Mouse (Mus musculus): ENCODE data around the gene Cd68.

Gene Cd68

GRCm38 (mm10) chr11:69693421-69693965 is 27.5 kb upstream of the Cd68 start:
- DNase-seq = no peak

- no peak for DNase-seq
These were observed 26.9 kb upstream of the Cd68 start for GRCm38 (mm10) chr11:69692863-69693262.

DNA sequence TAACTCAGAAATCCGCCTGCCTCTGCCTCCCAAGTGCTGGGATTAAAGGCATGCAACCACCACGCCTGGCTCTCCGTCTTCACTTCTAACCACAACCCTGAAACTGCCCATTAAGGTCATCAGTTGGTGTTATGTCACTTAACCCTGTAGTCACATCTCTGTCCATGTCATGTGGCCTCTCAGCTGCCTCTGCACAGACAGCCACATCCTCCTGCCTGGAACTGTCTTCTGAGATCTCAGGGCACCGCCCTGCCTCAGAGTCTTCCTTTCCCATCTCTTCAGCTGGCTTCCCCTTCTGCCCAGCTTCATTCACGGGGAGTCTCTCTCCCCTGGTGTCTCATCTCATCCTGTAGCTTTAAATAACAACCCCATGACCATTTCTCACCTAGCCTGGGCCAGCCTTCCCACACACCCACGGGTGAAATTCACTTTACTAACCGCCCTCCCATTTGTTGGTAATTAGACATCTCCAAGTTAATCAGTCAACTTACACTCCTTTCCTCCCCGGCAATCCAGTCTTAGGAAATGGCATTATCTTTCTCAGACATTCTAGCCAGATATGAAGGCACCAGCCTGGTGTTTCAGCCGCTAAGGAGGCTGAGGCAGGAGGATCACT is 26.4 kb upstream of the Cd68 start:
- DNase-seq = no peak

DNA sequence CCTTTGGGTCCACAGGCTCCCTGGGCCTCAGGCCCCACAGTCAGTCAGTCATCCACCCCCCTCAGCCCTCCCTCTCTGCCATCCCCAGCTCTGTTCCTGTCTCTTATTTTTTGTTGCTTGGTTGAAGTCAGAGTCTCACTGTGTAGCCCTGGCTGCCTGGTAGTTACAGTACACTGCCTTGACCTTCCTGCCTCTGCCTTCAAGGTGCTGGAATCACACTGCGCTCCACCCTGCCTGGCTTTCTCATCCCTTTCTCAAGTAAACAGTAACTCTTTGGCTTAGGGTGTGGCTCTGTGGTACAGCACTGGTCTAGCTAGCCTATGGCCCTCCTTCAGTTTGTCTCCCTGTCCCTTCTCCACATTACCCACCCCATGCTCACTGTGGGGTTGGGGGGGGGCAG is 23.9 kb upstream of the Cd68 start:
- DNase-seq = no peak

- no peak for DNase-seq
These were observed 21.1 kb upstream of the Cd68 start for GRCm38 (mm10) chr11:69687061-69687460.

DNA sequence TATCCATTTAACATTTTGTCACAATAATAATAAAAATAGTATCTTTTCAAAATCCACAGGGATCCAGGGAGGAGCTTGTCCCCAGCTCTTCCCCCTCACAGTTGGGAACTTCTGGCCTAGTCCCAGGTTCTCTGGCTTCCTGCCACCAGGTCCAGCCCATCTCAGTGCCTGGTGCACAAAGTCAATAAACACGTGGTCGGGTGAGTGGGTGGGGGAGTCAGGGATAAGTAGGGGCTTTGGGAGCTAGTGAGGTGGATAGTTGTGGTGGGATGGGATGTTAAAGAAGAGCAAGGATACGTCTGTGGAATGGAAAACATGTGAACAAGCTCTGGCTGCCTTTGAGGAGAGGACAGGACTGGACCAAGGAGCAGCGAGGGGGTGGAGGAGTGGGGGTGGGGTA is 20.4 kb upstream of the Cd68 start:
- DNase-seq = no peak

DNA sequence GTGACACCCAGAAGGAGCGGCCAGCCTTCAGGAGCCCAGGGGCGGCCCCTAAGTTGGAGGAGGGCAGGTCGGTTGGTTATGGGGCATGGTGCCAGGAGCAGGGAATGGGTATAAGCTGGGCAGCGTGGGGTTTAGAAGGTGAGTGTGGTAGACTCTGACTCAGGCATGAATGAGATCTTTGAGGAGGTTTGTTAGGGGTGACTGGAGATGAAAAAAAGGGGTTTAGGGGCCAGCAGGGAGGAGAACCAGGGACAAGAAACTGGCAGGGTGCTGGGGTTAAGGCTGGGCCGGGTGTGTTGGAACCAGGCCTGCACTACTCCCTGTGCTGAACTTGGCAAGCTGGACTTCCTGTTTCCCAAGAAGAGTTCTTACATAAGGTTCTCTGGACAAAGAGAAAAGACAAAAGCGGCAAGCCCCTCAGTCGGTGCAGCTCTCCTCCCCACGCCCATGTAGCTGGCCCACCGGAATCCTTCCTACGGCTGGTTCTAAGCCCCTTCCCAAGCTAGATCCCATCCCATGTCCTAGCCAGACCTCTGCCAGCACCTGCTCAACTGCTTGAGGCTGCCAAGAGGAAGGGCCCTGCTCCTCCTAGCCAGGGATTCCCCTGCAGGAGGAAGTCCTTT is 19.7 kb upstream of the Cd68 start, which contains the start of gene Tnfsf13:
Gene Tnfsf13 (minus strand): TSS at position 259 of the 623 bp plus-strand sequence.
- DNase-seq = no peak

GRCm38 (mm10) chr11:69684936-69685335 is 19.0 kb upstream of the Cd68 start:
- no peak for DNase-seq

GRCm38 (mm10) chr11:69684128-69684745 is 18.3 kb upstream of the Cd68 start:
- DNase-seq = no peak

- no peak for DNase-seq
These were observed 17.6 kb upstream of the Cd68 start for GRCm38 (mm10) chr11:69683576-69683975.

DNA sequence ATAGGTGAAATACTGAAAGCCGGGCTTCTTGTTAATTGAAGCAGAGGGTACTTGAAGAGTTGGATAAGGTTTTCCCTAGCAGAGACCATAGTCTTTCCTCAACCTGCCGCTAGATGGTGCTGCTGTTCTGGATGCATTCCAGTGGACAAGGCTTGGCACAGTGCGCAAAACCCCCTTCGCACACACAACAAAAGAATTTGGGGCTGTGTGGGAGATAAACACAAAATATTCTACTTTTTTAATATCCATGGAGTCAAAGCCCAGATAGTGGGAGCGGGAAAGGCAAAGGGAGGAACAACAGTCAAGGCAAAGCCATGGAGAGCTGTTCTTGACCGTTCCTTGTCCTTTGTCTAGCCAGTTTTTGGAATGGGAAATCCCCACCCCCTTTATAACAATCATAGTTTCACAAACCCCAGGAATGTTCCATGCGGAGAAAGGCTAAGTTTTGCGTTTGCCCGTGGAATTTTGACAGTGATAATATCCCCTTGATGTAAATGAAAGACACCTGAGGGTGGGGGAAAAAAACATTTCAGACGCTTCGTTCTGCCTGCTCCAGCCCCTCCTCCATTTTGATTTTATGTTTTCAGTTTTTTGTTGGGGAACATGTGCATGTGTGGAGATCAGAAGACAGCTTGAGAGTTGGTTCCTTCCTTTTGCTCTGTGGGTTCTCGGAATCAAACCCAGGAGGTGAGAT is 17.0 kb upstream of the Cd68 start:
- peak; percentile 93 for DNase-seq

DNA sequence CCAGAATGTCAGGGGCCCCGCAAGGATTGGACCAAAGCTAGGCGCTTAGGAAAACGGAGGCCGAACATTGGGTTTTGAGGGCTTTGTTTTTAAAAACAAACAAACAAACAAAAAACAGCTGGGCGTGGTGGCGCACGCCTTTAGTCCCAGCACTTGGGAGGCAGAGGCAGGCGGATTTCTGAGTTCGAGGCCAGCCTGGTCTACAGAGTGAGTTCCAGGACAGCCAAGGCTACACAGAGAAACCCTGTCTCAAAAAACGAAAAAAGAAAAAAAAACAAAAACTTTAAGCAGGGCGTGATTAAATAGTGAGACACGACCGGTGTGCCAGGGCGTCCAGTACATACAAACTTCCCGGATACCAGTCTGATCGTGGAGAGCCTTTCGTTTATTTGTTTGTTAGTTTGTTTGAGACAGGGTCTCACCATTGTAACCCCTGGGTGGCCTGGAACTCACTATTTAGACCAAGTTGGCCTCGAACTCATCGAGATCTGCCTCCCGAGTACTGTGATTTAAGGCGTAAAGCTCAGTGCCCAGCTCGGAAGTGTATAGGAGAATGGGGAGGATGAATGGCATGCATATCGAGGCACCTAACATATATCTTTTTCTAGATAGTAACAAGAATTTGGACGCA is 16.4 kb upstream of the Cd68 start:
- DNase-seq = no peak

DNA sequence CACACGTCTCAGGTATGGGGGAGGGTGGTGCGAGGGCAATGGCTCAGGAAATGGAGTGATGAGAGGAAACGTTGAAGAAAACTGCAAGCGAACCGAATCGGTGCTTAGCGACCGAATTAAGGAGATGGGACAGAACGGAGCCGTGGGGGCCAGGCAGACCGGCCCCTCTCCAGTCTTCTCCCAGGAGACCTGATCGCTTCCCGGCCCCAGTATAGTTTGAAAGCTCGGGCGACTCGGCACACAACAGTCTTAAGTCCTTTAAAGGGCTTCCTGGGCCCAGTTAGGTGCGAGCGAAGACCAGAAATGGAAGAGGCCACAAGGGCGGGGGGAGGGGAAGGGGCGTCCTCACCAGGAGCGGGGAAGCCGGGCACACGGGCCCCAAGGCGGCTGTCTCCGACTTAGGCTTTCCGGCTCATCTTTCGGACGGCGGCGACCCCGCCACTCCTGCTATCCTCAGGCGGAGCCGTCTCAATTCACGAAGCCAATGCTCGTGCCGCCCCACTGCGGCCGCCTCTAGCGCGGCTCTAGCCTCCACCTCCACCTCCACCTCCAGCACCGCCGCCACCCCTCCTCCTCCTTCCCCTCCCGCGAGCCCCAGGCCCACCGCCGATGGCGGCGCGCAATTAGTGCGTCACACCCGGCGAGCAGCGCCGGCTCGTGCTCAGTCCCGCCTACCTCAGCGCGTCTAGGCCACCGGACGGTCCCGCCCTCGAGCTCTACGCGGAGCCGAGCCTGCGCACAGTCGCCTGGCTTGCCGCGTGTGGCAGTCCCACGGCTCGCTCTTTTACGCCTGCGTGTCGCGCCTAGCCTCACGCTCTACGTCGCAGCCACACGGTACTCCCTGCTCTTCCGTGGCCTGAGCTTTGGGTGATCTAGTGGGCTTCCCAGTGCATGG is 15.6 kb upstream of the Cd68 start, which contains the start of gene Senp3:
Gene Senp3 (minus strand): TSS at position 771 of the 895 bp plus-strand sequence.
- peak; percentile 99 for DNase-seq

GRCm38 (mm10) chr11:69680136-69680855 is 14.3 kb upstream of the Cd68 start:
- no peak for DNase-seq

- DNase-seq = no peak
These were observed 13.2 kb upstream of the Cd68 start for GRCm38 (mm10) chr11:69679144-69679543.

DNA sequence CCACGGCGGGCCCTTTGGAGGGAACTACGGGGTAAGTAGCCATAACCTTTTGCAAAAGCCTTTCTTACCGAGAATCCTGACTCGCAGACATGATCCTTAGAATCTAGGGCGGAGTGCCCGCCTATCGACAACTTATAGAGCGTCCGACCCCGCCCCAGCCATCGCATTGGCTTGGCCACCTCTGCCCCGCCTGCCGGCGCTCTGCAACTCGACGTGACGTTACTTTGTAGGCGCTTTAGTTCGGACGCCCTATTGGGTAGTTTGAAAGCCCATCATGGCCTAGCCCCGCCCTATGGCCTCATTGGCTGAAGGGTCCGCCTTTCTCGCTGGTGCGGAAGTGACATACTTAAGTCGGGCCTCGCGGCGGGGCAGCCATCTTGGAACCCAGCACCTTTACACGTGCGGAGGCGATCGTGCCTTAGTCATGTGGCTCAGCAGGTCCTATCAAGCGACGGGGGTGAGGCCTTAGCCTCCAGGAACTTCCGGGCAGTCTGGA is 6.3 kb upstream of the Cd68 start, which contains the start of gene Eif4a1:
Gene Eif4a1 (minus strand): TSS at position 213 of the 496 bp plus-strand sequence.
- DNase-seq = peak; percentile 100

GRCm38 (mm10) chr11:69671726-69672124 is 5.8 kb upstream of the Cd68 start:
- DNase-seq = no peak

- DNase-seq = peak; percentile 96
These were observed 5.1 kb upstream of the Cd68 start for GRCm38 (mm10) chr11:69670786-69671725.

DNA sequence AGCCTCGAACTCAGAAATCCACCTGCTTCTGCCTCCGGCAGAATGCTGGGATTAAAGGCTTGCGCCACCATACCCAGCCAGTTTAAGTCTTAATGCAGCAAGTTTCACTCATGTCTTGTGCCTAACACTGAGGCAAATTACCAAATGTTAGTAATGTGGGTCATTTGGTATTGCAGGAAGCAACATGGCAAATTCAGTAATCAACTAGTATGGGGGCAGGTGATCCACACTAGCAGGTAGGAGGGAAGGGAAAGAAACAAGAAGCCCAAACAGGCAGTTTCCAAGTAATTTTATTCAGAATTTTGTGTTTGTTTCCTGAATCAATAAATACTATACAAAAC is 682 bp upstream of the Cd68 start:
- no peak for DNase-seq
